Mouse (Mus musculus): ENCODE measurements at regions not wholly inside any gene's neighbourhood (a gene's known extent, or its start where the extent isn't known, plus 50 kb on each side); places are given as distances from the start of the nearest gene placed in this dataset.

DNA sequence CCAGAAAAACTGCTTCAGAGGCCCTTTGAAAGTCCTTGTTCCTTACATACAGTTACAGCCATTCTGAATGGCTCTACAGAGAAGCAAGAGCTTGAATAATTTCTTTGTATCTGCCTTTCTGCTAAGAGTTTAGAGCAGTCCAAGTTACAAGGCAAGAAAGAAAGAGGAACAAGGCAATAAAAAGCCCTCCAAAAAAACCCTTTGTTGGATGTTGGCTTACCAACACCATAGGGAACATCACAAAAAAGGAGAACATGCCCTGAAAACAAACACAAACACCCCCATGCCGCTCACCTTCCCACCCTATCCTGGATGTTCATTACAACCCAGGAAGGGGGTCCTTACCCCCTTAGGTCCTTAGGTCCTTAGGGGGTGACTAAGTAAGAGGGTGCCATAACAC, 359.2 kb upstream of the Gcfc2 start:
- DNase-seq (ENCODE audit: low read depth, low spot score): no peak

DNA sequence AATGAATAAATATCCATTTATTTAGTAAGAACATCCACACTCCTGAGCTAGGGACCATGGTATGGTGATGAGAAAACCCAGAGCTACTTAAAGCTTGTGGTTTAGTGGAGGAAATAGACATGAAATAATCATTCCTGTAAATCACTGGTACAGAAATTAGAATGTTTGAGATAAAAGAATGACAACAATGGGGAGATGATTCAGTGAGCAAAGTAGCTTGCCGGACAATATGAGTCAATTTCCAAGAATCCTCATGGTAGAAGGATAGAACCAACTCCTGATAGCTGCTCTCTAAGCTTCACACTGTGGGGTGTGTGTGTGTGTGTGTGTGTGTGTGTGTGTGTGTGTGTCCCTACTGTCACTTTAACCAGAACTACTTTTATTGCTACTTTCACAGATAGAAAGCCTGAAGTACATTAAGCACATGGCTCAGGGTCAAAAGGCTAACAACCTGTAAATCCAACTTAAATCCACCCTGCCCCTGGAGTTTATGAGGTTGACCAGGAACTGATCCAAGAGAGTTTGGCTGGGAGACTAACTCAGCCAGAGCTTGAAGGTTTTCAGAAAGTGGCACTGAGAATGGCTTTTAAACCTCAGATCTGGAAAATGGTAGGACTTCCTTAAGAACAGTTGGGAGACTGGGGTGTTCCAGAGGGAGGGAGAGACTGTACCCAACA, 336.9 kb upstream of the Gcfc2 start:
- no peak for DNase-seq (ENCODE audit: low read depth, low spot score)

DNA sequence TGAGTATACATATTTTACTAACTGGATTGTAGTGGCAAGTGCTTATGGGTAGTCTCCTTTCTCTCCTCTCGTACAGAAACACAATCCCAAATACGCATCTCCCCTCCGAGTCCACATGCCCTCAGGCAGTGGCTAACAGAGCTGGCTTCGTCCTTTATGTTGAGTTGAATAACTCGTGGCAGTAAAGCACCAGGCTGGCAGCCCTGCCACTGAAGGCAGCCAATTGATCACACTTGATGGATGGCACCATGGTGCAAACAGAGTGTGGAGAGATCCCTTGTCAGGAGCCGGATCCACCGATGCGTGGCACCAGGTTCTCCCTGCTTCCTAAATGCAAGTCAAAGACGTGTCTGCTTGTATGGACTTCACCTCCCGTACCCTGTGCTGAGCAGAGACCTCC, 333.7 kb upstream of the Gcfc2 start:
- DNase-seq (ENCODE audit: low read depth, low spot score): no peak

DNA sequence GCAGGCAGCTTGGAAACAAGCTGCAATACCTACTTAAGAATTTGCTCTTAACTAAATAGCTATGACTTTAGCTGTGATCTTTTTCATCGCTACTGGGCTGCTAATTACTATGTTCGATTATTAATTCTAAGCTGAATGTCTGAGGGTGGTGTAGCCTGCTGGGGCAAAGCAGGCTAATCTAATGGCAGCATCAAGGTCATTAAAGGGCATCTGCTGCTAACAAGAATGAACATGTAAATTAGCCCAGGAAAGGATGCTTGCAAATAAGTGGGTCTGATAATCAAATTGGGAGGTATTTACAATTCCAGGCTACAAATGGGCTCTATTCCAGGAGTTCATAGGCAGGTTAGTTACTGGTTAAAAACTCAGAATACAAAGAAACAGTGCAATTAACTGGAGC, 327.5 kb upstream of the Gcfc2 start:
- no peak for DNase-seq (ENCODE audit: low read depth, low spot score)

DNA sequence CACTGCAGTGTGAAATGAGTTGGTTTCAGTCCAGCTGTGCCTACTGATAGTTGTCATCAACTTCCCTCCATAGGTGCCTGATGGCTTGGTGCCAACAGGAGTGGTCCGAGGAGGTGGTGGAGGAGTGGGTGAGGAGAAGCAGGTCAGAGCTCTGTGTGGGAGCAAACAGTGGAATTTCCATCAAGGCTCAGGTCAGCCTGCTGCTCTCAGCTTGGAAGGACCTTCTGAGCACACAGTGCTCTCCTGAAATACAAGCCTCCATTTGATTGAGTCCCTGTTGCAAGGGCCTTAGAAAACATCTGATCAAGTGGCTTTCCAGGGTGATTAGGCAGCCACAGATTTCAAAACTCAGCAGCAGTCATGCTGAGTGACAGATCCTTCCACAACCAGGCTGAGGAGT, 314.8 kb upstream of the Gcfc2 start:
- no peak for DNase-seq (ENCODE audit: low read depth, low spot score)

DNA sequence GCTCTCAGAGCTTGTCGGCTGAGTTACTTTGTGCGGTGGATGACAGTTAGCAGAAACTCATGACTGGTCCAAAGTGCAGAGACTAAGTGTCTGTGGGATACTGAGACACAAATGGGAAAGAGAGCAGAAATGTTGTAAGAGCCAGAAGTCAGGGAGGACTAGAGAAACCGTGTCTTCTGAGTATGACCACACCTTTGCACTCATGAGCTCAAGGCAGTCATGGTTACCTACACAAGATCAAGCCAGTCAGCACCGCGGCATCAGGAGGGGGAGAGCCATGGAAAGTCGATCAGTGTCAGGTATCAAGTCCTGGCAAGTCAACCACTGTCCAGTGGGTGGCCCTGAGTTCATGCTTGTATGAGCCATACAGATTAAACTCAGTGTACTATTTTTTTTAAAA, 311.5 kb upstream of the Gcfc2 start:
- DNase-seq (ENCODE audit: low read depth, low spot score): no peak

DNA sequence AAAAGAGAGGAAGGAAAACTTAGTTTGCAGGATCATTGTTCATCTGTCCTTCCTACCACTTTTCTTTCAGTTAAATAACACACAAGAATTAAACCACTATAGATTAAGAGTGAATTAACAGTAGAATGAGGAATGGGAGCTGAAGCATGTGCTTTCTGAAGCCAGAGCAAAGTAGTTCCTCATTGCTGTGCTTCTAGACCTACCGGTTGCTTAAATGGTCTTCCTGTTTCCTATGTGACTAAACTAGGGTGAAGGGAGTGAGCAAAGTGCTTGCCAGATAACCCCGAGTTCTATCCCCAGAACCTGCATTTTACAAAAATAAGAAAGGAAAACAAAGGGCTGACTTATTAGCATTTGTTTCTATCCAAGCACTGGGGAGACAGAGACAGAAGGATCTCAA, 305.5 kb upstream of the Gcfc2 start:
- DNase-seq (ENCODE audit: low read depth, low spot score): no peak

DNA sequence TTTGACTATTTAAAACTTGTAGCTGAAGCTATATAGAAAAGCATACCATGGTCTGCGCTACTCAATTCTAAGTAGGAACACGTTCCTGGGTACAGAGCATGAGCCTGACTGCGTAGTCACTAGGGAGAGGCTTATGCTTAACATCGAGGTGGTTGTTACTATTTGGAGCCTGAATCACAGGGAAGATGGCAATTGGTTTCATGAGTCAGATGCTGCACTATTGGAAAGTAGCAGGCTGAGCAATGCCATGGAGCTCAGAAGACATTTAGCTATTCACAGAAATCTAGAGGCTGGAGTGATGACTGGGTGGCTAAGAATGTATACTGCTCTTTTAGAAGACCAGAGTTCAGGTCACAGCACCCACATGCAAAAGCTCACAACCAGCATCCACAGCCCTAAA, 302.4 kb upstream of the Gcfc2 start:
- no peak for DNase-seq (ENCODE audit: low read depth, low spot score)

DNA sequence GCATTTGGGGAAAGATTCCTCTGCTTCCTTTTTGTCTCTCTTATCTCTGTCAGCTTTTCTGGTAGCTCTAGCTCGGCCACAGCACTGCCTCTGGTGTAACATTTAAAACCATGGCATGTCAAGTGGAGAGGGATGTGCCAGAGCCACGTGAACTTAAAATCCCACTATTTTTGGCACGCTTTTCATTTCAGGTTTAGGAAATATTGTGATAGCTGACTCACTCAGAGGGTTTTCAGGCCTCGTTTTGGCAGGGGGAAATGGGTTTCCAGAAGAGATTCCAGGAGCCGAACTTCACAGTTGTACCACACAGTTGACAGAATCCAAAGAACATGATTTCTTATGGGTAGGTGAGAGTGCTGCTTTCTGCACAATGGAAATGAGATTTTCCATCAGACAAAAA, 300.8 kb upstream of the Gcfc2 start:
- DNase-seq (ENCODE audit: low read depth, low spot score): no peak

DNA sequence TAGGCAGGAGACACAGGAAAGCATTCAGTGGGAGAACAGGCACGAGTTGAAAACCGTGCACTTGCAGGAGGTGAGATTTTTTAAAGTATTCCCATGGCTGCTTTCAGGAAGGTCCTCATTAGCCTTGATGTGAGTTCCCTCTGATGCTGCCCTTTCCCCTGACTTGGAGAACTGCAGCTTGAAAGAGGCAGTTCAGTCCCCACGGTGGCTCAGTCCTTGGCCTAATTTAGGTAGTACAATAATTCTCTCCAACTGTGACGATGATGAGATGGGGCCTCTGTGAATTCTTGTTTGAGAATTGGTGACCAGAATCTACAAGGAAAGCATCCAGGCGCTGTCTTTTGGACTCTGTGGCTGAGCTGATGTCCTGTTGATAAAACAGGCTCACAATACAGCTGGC, 298.5 kb upstream of the Gcfc2 start:
- no peak for DNase-seq (ENCODE audit: low read depth, low spot score)

DNA sequence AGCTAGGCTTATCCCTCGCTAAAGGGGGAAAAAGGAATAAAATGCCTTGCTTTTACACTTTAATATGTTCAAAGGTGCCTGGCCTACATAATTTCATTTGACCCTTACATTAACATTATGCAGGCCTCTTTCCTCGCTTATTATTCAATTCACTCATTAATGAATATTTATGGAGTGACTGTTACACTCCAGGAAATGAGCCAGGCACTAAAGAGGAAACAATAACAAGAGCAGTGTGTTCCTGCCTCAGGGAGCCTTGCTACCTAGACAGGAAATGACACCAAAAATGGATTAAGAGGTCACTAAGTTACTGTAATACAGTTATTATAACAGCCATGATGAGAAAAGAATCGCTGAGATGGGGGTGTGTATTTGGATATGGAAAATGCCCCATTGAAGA, 289.9 kb upstream of the Gcfc2 start:
- no peak for DNase-seq (ENCODE audit: low read depth, low spot score)

DNA sequence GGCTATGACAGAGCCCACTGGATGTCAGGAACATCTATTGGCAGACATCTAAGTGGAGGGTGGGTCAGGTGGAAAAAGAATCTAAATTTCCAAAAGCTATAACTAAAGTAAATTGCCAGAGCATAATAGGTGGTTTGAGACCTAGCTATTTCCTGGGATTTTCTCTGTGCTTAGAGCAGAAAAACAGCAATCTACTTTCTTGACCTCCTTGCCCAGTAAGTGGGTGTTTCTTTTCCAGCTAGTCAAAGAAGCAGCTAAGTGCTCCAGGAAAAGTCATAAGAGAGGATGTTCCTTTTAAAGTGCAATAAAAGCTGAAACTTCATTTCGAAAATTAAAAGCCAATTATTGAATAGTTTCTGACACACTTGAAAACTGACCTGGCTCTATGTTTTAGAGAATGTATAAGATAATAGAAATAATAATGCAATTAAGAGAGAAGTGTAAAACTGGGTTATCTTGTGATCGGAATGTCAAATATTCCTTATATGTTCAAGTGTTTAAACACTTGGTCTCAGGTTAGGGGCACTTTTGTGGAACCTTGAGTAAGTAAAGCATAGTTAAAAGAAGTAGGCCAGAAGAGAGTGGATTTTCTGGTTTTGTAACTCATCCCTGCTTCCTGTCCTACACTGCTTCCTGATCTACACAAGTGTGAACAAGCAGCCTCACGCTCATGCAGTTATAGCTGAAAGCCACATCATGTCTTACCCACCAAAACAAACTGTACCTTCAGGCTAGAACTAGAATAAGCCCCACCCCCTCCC, 275.7 kb upstream of the Gcfc2 start:
- no peak for DNase-seq (ENCODE audit: low read depth, low spot score)

DNA sequence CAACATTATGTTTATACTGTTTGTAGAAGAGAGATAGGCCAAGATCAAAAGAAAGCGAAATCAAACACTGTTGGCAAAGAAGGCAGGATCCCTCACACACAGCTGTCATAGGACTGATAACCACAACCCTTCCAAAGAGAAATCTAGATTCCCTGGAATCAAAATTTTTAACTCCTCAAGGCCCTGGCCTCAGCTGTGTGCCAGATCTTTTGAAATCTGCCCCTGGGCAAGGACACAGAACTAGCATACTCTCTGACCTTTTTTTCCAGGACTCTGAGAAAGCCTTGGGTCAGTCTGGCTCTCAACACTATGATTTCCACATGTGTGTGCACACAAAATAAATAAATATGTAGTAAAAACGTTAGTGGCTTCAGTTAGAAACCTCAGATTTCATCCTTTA, 271.6 kb upstream of the Gcfc2 start:
- DNase-seq (ENCODE audit: low read depth, low spot score): no peak

DNA sequence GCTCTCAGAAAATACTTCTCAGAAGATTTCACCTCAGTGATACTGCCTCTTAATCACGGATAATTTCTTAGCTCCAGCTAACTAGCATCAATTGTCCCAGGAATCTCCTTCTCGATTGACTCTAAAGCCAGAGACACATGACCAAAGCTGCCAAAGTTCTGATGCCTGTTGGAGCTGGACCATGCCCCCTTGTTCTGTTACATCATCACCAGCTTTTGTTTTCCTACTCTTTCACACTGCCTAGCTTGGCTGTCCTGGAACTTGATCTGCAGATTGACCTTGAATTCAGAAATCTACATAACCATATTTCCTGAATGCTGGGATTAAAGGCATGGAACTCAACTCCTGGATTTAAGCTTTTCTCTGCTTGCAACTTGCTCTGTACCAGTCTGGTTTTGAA, 268.3 kb upstream of the Gcfc2 start:
- DNase-seq (ENCODE audit: low read depth, low spot score): no peak

DNA sequence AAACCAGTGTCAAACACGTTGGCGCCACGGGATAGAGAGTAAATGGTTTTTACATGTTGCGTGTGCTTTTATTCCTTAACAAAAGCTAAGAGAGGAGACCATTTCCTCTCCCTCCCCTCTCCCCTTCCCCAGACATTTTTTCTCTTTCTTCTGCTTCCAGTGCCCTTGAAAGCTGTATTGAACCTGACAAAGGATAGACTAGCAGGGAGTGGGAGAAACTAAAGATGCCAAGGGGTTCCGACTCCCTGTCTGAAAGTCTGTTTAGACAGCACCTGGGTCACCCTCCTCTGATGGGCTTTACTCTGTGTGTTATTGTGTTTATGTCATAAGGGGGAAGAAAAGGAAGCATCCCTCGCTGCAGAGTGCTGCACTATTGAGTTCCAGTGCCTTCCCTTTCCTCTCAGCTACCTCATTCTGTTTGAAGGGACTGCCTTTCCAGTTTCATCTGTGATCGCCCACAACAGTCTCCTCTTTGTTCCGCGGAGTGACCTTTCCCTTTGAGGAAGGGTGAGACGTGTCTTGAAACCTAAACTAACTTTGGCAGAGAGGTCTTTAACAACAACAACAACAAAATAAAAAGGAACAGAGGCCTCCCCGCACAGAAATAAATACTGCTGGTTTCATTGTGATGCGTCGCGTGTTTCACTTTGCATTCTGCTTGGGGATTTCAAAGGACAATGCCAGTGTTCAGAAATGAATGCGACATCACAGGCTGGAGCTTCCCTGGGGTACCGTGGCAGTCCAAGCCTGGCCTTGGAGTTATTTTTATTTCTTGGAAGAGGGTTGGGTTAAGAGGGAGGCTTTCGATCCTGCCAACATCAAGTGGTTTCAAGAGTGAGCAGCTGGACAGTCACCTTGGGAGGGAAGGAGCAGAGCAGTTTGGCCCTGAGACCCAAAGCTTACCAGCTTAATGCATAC, 262.7 kb upstream of the Gcfc2 start:
- peak; percentile 60 for DNase-seq (ENCODE audit: low read depth, low spot score)

DNA sequence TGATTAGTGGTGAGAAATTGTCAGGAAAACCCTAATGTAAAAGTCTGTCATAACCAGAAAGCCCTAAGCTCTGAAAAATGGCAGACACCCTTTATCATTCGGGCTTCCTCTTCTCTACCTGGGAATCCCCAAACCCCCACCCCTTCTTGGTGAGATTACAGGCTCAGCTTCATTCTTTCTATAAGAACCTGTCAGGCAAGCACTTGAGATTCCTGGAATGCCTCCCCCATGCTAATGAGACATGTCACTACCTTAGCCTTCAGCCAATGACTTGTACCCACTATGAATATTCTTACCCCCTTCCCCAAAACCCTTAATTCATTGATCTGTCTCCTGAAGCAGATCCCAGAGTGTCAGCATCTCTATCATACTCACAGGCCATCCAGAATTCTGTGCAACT, 254.5 kb upstream of the Gcfc2 start:
- DNase-seq (ENCODE audit: low read depth, low spot score): no peak

DNA sequence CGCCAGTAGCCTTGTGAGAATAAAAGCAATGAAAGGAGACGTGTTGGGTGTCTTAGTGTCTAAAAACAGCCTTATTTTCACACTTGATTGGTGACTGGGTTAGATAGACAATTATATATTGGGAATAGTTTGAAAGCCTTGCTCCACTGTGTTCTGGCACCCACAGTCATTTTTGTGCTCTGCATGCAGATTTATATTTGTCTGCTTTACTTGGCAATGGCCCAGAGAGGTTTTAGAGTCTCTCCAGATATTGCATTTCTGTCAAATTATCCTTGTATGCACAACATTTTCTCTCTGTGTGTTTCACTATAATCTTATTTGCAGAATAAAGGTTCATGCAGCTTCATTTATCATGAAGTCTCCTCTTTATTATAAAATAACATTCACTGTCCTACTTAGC, 250.2 kb upstream of the Gcfc2 start:
- no peak for DNase-seq (ENCODE audit: low read depth, low spot score)

DNA sequence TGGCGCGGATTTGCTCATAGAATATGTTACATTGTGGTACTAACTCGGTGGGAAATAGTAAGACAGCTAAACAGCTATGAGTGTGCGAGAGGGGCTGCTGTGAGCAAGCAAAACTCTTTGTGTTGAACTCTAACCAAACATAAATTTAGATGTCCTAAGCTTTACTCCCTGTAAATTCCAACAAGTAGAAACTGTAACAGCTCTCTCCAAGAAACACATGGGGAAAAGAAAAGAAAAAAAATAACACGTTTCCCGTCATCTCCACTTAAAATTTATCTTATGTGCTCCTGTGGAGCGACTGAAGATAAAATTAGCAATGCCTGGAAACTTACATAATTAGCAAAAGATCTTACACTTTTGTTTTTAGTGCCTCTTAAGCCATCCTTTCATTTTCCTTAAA, 226.2 kb upstream of the Gcfc2 start:
- DNase-seq (ENCODE audit: low read depth, low spot score): no peak

DNA sequence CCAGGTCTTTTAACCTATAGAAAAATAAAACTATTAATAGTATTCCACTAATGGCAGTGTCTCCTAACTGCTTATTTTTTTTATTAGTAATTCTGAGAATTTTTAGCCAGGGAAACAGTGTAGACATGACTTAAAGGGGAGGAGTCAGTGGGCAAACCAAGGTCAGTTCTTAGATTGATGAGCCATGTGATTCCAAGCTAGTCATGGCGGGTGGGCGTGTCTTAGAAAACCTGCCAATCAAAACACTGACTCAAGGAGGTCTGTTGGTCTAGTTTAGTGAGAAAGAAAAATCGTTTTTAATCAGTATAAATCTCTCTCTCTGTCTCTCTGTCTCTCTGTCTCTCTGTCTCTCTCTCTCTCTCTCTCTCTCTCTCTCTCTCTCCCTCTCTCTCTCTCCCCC, 225.3 kb upstream of the Gcfc2 start:
- DNase-seq (ENCODE audit: low read depth, low spot score): no peak

DNA sequence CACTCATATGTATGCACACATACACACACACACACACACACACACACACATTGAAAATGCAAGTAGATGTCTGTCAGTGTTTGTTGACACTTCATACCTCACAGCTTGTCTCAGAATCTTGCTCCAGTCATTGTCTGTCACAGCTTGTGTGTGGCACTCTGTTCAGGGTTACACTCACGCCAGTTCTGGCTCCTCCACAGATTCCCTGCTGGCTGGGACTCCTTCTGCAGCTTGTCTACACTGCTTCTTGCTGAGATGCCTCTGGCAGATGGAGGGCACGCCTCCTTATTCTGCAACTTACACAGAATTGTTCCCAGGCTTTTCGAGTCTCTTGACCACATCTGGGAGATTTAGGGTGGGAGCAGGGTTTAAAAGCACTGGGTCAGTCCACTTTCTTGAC, 208.6 kb upstream of the Gcfc2 start:
- DNase-seq (ENCODE audit: low read depth, low spot score): no peak

DNA sequence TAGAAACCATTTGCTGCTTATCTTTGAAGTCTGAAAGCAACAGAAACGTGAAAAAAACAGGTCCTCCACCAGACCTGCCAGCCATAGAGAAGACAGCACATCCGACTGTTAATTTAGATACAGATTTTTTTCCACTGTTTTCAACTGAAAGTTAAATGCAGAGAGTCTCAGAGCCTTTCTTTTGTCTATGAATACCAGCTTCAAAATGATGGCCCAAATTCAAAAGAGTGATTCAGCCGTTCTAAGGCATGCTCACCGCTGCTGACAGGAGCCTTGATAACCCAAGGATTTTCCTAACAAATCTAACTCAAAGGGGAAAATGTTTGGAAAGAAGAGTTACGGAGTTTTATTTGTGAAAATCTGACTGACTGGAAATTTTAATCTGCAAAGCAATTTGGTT, 207.1 kb upstream of the Gcfc2 start:
- DNase-seq (ENCODE audit: low read depth, low spot score): no peak
